Mouse (Mus musculus): ENCODE measurements around the gene Bola1.

- TF ChIP-seq POLR2A (IDR thresholded peaks at IDR 0.05; ENCODE audit: low read depth, low read length): no peak
- TF ChIP-seq CTCF (IDR thresholded peaks at IDR 0.05; ENCODE audit: borderline replicate concordance, insufficient read depth, low read length): no peak
Observed at GRCm38 (mm10) chr3:96234914-96235313, 15.4 kb upstream of the Bola1 start.

Measured in embryonic fibroblast, embryonic 13.5 days (primary cell).